Mouse (Mus musculus): ENCODE results near the gene Rad52. TPM values are rescaled to one million over a fixed set of nuclear protein-coding genes. Genes with fewer than 3 reads are reported as not detected.

Gene Rad52
- polyA plus RNA-seq, 1 experiment from 2014 or later: 13.7 TPM

DNA sequence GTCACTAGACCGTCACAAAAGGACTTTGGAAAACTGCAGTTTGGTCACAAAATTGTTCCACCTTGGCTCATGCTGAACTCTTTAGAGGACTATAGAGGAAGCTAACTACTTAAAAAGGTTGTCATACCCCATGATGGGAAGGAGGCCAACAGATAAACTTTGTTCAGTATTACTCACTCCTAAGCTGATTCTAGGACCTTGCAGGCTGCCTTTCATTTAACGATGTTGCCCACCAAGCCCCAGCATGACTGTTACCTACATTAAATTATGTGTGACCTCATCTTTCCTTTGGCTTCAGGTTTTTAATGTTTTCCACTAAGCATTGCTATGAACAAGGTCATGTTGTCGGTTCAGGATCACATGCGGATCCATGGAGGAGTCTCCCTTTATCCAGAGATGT, 20.0 kb downstream of the Rad52 start:
- 87% methylated on average over 4 of the region's 4 CpGs for WGBS
- peaks cover 94% of the 10 kb centered on the region for H3K36me3 ChIP-seq (ENCODE audit: control insufficient read depth, insufficient read depth, low read length)
- no peak overlapping the region for H3K9ac ChIP-seq (ENCODE audit: low read length)
- no peak overlapping the region for H3K4me3 ChIP-seq (ENCODE audit: control insufficient read depth in 1 of 2, insufficient read depth in 1 of 2, low read depth in 1 of 2, low read length in 2 of 2)
- no peak overlapping the region for H3K4me2 ChIP-seq (ENCODE audit: low read length)
- H3K27me3 ChIP-seq (ENCODE audit: control insufficient read depth, insufficient read depth, low read length): no peaks in the 10 kb centered on the region
- no peaks in the 10 kb centered on the region for H3K4me1 ChIP-seq (ENCODE audit: control insufficient read depth in 2 of 2, insufficient read depth in 2 of 2, low read length in 2 of 2)
- no peak overlapping the region for H3K27ac ChIP-seq (replicated peaks in 1 of 2; ENCODE audit: control insufficient read depth in 1 of 2, insufficient read depth in 1 of 2, low read depth in 2 of 2, low read length in 2 of 2)
- H3K9me3 ChIP-seq (ENCODE audit: control insufficient read depth, low read length): no peaks in the 10 kb centered on the region
- ATAC-seq (ENCODE audit: insufficient number of reproducible peaks, insufficient read depth, low FRiP score, low read depth): no peak

DNA sequence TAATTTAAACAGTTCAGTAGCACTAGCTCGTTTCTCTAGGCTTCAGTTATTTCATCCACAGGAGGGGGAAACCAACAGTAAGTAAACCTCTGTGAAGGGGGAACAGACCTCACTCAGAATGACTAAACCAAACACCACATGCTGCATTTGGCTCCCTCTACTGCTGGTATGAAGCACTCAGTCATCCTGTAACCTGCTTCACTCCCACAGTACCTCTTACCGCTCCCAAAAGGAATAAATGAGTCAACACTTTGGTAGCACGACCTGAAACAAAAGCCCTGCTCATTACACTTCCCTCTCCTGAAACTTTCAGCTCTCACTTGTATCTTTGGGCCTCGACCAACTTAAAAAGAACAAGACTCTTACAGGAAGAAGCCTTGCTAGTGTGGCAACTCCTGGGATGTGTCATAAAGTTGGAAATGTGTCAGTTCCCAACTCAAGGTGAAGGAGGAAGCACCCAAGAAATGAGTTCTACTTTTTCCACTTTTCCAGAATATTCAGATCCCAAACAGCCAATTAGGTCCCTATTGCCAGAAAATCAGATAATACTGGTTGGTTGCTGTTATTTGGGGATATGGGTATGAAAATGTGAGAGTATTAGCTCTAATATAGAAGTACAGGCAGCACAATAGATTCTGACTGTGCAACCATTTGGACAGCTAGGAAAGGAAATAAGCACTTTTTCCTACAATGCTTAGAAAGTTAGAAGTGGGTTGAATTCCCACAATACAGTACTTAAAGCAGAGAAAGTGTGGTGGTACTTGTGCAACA, 21.9 kb downstream of the Rad52 start:
- Histone ChIP-seq H3K27ac (replicated peaks in 1 of 2; ENCODE audit: control insufficient read depth in 1 of 2, insufficient read depth in 1 of 2, low read depth in 2 of 2, low read length in 2 of 2) (no peak overlapping the region), H3K9ac (ENCODE audit: low read length) (no peak overlapping the region), H3K4me3 (ENCODE audit: control insufficient read depth in 1 of 2, insufficient read depth in 1 of 2, low read depth in 1 of 2, low read length in 2 of 2) (no peak overlapping the region), H3K36me3 (ENCODE audit: control insufficient read depth, insufficient read depth, low read length) (peaks cover 97% of the 10 kb centered on the region), H3K4me1 (ENCODE audit: control insufficient read depth in 2 of 2, insufficient read depth in 2 of 2, low read length in 2 of 2) (no peaks in the 10 kb centered on the region), H3K4me2 (ENCODE audit: low read length) (no peak overlapping the region), H3K9me3 (ENCODE audit: control insufficient read depth, low read length) (no peaks in the 10 kb centered on the region), H3K27me3 (ENCODE audit: control insufficient read depth, insufficient read depth, low read length) (no peaks in the 10 kb centered on the region)
- ATAC-seq (ENCODE audit: insufficient number of reproducible peaks, insufficient read depth, low FRiP score, low read depth): no peak
- WGBS: 36% methylated on average over 4 of the region's 4 CpGs

Other genes starting within 250 kb of the Rad52 start
- 20.0 and 21.7 TPM in 2 replicates for gene Erc1, start 54.5 kb upstream of the Rad52 start, polyA plus RNA-seq (2014; fragmentation: Nextera tagmentation; extraction: Ambion mirVana)
- 86.0 and 94.9 TPM in 2 replicates for gene Wnk1, start 136.0 kb downstream of the Rad52 start, polyA plus RNA-seq (2014; fragmentation: Nextera tagmentation; extraction: Ambion mirVana)
- gene Ninj2, start 190.7 kb downstream of the Rad52 start, polyA plus RNA-seq (2014; fragmentation: Nextera tagmentation; extraction: Ambion mirVana): not detected in 2 replicates